Mouse (Mus musculus) CD4-positive, CD25-positive, alpha-beta regulatory T cell, adult 4 months (primary cell): Measurements from ENCODE around the gene Retnlg. TPM values are rescaled to one million over a fixed set of nuclear protein-coding genes. Genes with fewer than 3 reads are reported as not detected.
"Not testable (repeated sequence)": the region's sequence is repeated elsewhere in the genome, so short reads cannot be mapped to it uniquely, and the experiment has no call there.

ENCODE experiments used
- ATAC-seq: one replicate; pipeline ENCODE4 v1.8.0; 2017
- polyA plus RNA-seq, 2 experiments: library from polyadenylated mRNA; unstranded; fragments of 100-300 nt; shearing (Covaris generic); gene quantifications; one replicate each; pipeline ENCODE4 v1.2.1; 2017

The Retnlg gene
- not detected for polyA plus RNA-seq

DNA sequence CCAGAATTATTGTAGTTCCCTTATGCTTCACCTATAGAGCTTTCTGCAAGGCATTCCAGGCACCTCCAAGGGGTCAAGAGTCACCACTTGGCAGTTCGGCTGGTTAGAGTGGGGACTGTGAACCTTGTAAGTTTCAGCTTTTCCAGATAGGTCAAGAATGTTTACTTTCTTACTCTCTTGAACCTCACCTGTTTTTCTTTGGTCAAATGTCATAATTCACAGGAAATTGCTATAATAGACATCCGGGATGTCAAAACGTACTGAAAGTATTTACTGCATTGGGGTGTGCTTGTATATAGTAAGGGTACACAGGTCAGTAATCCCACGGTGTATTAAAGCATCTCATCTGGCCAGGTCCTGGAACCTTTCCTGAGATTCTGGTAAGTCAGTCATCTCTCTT lies at the start of gene Retnlg:
Gene Retnlg (plus strand): TSS at position 301 of the 400 bp plus-strand sequence.
- ATAC-seq = no peak

DNA sequence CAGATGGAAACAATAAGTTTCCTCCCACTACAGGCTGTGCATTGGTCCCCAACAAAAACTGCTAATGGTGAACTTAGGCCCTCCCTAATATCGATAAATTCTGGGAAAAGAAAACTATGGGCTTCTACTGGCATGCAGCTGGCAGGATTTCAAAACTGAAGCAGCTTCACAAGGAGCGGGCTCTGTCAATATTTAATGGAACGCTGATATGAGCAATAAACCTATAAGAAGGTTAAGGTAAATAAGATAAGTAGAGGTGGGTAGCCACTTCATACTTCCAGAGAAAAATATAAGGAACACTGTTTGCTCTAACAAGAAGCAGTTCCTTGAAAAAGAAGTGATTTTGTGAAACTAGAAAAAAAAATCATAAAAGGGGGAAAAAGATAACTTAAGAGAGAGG lies 45.9 kb upstream of the Retnlg start:
- no peak for ATAC-seq

DNA sequence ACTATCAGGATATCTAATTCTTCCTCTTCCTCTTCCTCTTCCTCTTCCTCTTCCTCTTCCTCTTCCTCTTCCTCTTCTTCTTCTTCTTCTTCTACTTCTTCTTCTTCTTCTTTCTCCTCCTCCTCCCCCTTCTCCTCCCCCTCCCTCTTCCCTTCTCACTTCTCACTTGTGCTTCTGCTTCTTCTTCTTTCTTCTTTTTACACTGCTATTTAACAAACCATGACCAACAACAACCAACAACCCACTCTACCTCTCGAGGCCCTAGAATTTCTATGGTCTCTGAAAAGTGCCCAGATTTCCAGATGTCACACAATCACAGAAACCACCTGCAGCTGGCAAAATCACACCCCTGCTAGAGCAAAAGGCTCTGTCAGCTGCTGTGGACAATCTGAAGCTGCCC lies 44.8 kb upstream of the Retnlg start:
- no peak for ATAC-seq

- ATAC-seq = no peak
Observed at GRCm38 (mm10) chr16:48829060-48829459, 43.4 kb upstream of the Retnlg start.

DNA sequence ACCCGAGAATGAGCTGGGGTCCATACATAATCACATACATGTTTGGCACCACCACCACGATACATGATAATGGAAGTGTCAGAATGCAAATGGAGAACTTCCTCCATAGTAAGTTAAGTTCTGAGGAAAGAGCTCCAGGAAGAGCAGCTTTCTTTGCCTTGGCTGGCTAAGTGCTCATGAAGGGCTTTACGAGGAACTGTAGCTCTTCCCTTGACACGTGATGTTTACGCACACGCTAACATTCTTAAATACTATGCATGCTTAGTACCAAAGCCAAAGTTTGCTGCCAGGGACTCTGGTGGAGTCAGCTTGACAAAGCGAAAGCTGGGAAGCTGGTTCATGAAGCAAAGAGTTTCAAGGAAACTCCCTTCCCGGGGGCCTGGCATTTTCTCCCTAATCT lies 40.4 kb upstream of the Retnlg start:
- ATAC-seq = no peak

- not testable (repeated sequence) for ATAC-seq
Observed at GRCm38 (mm10) chr16:48833626-48834025, 38.8 kb upstream of the Retnlg start.

DNA sequence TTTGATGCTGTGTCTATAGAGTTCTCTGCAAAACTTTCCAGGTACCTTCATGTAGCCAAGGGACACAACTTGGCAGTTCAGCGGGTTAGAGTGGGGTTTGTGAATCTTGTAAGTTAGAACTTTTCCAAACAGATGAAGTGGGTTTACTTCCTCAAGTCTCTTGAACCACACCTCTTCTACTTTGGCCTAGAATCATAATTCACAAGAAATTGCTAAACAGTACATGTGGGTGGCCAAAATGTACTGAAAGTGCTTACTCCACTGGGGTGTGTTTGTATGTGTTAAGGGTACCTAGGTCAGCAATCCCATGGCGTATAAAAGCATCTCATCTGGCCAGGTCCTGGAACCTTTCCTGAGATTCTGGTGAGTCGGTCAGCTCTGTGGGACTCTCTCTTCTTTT lies 30.2 kb upstream of the Retnlg start, which contains the start of gene Retnla:
Gene Retnla (plus strand): TSS at position 286 of the 400 bp plus-strand sequence.
- ATAC-seq = no peak

DNA sequence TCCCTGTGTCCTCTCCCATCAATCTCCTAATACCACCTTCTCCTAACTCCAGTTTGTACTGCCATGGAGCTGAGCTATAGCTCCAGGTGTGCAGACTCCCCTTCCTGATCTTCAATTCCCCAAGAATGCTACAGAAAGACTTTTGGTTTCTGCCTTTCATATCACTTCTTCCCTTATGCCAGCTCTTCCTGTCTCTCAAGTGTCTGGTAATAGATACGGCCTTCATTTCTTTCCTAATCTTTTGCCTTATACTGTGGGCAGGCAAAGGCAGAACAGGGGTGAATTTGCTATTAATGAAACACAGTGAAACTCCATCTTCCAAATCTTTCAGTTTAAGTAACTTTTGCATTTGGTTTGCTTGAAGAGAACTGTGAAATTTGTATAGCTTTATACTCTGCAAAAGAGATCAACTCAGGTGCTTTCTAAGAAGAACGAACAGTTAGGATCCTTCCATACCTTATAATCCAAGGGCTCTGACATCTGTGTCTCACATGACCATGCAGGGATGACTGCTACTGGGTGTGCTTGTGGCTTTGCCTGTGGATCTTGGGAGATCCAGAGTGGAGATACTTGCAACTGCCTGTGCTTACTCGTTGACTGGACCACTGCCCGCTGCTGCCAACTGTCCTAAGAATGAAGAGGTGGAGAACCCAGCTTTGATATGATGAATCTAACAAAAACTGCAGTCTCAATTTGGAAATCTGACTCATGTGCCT lies 28.6 kb upstream of the Retnlg start:
- no peak for ATAC-seq

DNA sequence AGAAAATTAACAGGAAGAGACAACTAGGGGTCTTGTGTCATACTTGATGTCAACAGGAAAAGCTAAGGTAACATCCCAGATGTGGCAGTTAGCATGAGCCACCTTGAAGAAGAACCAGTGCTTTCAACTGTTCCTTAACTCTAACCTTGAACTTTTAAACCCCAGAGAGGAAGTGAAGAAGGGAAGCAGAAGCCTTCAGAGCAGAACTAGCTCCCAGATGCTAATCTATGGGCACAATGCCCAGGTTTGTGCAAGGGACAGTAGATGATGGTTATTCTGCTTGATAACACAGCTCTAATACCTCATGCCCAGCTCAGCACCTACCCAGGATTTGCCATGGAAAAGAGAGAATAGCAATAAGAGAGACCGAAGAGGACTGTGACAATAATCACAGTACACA lies 7.4 kb upstream of the Retnlg start:
- ATAC-seq = not testable (repeated sequence)

DNA sequence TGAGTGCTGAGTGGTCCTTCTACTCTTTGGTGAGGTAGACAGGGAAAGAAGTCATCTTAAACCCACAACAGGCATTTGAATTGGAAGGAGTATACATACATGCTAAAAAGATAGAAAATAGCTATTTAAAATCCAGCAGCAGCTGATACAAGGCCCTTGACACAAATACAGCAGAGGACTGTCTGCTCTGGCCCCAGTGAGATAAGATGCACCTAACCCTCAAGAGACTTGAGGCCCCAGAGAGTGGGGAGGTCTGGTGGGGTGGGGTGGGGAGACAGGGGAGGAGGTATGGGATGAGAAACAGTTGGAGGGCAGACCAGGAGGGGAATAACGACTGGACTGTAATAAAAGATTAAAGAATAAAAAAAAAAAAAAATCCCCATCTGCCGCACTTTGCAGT lies 4.7 kb upstream of the Retnlg start:
- no peak for ATAC-seq

DNA sequence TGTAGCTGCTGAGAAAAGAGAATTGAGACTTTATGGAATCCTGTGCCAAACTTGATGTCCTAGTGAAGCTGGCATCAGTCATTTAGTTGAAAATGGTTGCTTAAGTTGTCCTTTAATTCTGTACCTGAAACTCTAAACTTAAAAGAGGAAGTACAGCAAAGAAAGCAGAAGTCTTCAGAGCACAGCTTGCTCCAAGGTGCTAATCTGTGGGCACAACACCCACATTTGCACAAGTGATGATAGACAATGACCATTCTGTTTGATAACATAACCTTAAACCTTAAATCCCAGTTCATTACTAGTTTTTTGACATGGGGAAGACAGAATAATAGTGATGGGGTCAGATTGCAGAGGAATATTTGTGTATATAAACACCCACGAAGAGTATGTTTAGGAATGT lies 3.8 kb upstream of the Retnlg start:
- ATAC-seq = no peak

DNA sequence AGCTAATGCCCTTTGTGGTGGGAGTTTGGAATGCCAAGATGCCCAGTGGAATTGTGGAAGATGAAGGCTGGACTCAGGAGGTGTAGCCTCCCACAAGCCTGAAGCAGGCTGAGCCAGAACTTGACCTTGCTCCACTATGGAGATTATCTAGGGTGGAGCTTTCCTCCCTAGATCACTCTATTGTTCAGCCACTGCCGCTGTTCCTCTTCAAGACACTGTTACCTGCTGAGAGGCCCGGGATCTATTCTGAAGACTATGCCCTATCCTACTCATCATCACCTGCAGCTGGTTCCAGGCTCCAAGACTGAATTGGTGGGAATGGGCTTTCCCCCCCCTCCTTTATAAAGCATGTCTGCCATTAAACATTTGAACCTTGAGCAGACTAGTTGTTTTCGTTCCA lies 2.8 kb upstream of the Retnlg start:
- no peak for ATAC-seq

- no peak for ATAC-seq
Observed at GRCm38 (mm10) chr16:48871754-48872153, 667 bp upstream of the Retnlg start.

DNA sequence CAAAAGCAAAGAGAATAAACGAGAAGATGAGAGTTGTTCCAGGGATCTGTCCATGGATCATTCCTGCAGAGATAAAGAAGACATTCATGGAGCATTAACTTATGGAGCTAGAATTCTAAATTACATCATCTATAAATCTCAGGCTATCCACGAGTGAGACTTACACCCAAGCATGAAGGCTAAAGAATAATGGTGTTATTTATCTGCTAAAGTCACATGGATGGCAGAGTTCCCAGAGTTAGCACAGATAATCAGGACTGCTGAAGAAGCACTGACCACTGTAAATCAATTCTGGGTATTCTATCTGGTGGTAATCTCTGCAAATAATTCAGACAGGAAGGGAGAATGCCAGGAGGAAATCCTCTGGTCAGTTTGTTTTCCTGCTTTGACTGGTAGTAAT lies 18.3 kb downstream of the Retnlg start:
- no peak for ATAC-seq

GRCm38 (mm10) chr16:48899868-48900267 lies 27.4 kb downstream of the Retnlg start:
- no peak for ATAC-seq

DNA sequence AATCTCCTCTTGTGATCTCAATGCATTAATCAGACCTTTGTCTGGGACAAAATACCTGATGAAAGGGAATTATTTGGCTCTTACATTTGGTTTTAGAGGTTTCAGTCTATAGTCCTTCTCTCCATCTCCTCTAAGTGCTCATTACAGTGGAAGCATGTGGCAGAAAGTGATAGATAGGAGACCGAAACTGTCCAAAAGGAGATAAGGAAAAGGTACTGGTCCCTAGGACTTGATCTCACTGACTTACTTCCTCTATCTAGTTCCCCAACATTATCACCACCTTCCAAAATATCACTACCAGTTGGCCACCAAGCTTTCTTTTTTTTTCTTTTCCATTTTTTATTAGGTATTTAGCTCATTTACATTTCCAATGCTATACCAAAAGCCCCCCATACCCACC lies 38.8 kb downstream of the Retnlg start:
- no peak for ATAC-seq

DNA sequence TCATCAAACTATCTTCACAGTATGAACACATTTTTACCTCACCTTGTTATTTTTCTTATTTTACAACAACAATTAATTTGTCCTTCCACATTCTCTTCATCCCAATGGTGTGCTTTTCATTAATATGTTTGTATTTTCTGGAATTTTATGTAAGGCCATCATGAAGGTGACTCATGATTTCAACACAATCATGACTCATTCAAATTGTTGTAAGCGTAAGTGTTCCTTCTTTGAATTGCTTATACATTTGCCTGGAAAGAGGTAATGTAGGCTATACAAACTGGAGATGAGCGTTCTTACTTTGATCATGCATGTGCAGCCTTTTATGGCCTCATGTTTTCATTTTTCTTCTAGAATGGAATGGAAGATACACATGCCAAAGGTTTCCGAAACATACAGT lies 40.8 kb downstream of the Retnlg start:
- ATAC-seq = no peak

- no peak for ATAC-seq
Observed at GRCm38 (mm10) chr16:48923724-48924123, 51.3 kb downstream of the Retnlg start.

Other genes with a start within 250 kb of the Retnlg start
- gene Trat1, start 100.6 kb upstream of the Retnlg start, polyA plus RNA-seq = 100 to 1,000 TPM; 122 to 148 TPM
- gene Retnlb, start 55.8 kb upstream of the Retnlg start, polyA plus RNA-seq = not detected
- not detected for gene Retnla, start 30.1 kb upstream of the Retnlg start, polyA plus RNA-seq
- gene Dzip3, start 121.5 kb downstream of the Retnlg start, polyA plus RNA-seq = 1 to 10 TPM; 5.4 to 5.6 TPM
- gene Cip2a, start 121.6 kb downstream of the Retnlg start, polyA plus RNA-seq = 1 to 10 TPM; 4.5 to 5.5 TPM
- gene Myh15, start 184.9 kb downstream of the Retnlg start, polyA plus RNA-seq = under 1 TPM; 0.32 to 0.44 TPM